Mouse (Mus musculus) cortical plate, adult 2 months (tissue): ENCODE data around the gene Dph3. TPM values are rescaled to one million over a fixed set of nuclear protein-coding genes. Genes with fewer than 3 reads are reported as not detected.

ENCODE experiments used
- H3K27ac ChIP-seq: fragments of 200-500 bp; 2 replicates; pipeline ENCODE4 v1.5.1; 2012; ENCODE audit warnings: low read length, control low read depth, inconsistent platforms; ENCODE audit not compliant: insufficient read depth
- H3K4me1 ChIP-seq: fragments of 200-500 bp; 2 replicates; pipeline ENCODE4 v1.6.1; 2011; ENCODE audit warnings: low read length; ENCODE audit not compliant: control insufficient read depth, insufficient read depth
- H3K4me3 ChIP-seq: fragments of 200-500 bp; 2 replicates; pipeline ENCODE4 v1.5.1; 2011; ENCODE audit warnings: mild to moderate bottlenecking, low read length, control low read depth; ENCODE audit not compliant: insufficient read depth
- CTCF ChIP-seq: fragments of 200-500 bp; IDR thresholded peaks from 2 replicates; pipeline ENCODE4 v1.5.1; 2011; ENCODE audit warnings: mild to moderate bottlenecking, control low read depth, low read length; ENCODE audit not compliant: insufficient read depth; ENCODE audit errors: extremely low read depth
- POLR2A ChIP-seq: fragments of 200-500 bp; IDR thresholded peaks from 2 replicates; pipeline ENCODE4 v1.6.1; 2011; ENCODE audit warnings: mild to moderate bottlenecking, low read length, control low read depth; ENCODE audit not compliant: insufficient read depth; ENCODE audit errors: extremely low read depth
- polyA plus RNA-seq: library from polyadenylated mRNA; depleted of rRNA; stranded (reverse); fragments of >200 nt; gene quantifications from 2 replicates; pipeline ENCODE4 v1.2.3, GENCODE M21; 2012

Gene Dph3
- polyA plus RNA-seq, 1 experiment: 41.9 TPM

DNA sequence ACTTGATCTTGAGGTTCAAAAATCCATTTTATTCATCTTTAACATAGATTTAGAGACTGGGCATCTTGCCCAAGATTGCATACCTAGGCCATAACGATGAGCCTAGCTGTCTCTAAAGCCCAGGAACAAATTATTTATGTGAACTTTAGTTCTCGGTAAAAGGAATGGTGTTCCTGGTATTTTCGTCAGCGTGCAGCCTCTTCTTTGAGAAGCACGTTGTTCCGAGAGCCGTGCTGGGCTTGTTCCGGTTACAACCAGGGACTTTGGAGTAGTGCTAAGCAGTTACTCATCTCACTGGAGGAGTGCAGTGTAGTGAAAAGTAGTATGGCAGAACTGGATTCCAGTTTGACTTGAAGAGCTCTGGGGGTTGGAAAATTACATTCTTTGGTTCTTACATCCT is 697 bp upstream of the Dph3 start:
- Histone ChIP-seq H3K4me1 (peaks cover 3% of the 10 kb centered on the region; the same call in 1 of the 2 replicates), H3K4me3 (peak overlapping the region; percentile 48), H3K27ac (no peak overlapping the region)
- TF ChIP-seq POLR2A (no peak), CTCF (no peak)

DNA sequence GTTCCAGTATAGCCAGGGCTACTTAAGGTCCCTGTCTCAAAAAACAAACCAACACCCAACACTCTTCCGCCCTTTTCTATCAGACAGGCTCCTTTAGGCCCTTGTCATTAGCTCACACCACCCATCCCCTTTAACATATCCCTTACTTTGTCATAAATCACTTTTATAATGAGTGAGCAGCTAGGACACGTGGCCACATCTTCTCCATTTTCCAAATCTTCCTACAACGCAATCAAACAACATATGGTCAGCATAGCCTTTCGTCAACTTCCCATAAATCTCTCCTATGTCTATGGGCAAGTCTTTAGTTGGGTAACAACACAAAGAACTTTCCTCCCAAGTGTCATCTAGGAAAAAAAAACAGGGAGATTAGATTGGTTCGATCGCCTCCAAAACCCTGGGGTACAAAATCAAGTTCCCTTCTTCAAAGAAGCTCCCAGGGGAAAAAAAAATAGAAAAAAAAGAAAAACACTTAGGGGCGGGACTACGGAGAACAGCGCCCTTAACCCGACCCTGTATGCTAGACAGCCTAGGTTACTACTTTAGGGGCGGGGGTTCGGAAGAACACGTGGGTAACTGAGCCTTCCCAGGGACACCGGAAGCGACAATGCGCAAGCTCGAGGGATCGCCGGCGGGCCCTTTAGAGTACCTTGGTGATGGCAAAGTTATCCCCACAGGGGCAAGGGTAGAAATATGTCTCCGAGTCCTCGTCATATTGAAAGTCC is 606 bp downstream of the Dph3 start, which contains the start of gene Oxnad1:
Gene Oxnad1, plus strand, starts transcription at position 614 of the 725 bp plus-strand sequence.
- Histone ChIP-seq H3K4me3 (peak within 1 kb of the TSS; percentile 48), H3K27ac (peak within 1 kb of the TSS; percentile 53), H3K4me1 (peaks cover 3% of the 10 kb centered on the region; the same call in 1 of the 2 replicates)
- no peak for TF ChIP-seq CTCF
- TF ChIP-seq POLR2A: no peak

DNA sequence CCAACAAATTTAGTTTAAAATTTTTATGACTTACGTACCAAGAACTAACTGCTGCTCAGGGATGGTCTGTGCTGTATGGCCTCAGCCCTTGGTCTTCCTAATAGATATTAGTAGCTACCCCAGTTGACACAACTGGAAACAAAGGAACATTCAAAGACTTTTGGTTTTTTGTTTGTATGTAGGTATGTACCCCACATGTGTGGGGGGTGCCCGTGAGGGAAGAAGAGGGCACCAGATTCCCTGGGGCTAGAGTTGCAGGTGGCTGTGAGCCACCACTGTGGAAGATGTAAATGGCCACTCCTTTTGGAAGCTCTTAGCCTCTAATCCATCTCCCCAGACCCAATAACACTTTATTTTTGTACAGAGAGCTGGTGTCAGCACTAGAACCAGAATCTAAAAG is 2.1 kb downstream of the Dph3 start:
- no peak overlapping the region for H3K27ac ChIP-seq
- TF ChIP-seq CTCF: no peak
- no peak for TF ChIP-seq POLR2A
- H3K4me3 ChIP-seq: no peak overlapping the region
- peaks cover 3% of the 10 kb centered on the region; the same call in 1 of the 2 replicates for H3K4me1 ChIP-seq

DNA sequence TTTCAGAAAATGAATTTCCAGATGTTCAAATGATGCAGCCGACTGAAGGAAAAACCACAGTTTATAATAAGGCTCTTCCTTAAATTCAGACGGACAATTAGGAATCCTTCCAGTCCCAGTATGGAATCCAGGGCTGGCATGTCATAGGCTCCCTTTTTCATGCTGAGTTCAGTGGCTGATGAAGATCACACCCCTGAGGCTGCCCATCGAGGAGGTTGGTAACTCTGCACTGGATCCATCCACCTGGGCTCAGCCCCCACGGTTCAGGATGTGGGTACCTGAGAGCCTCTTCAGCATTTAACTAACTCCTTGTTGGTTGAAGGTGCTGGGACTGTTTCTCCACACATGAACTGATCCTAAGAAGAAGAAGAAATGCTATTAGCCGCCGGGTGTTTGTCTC is 2.6 kb downstream of the Dph3 start:
- Histone ChIP-seq H3K4me1 (peaks cover 3% of the 10 kb centered on the region; the same call in 1 of the 2 replicates), H3K4me3 (no peak overlapping the region), H3K27ac (no peak overlapping the region)
- TF ChIP-seq POLR2A (no peak), CTCF (no peak)

DNA sequence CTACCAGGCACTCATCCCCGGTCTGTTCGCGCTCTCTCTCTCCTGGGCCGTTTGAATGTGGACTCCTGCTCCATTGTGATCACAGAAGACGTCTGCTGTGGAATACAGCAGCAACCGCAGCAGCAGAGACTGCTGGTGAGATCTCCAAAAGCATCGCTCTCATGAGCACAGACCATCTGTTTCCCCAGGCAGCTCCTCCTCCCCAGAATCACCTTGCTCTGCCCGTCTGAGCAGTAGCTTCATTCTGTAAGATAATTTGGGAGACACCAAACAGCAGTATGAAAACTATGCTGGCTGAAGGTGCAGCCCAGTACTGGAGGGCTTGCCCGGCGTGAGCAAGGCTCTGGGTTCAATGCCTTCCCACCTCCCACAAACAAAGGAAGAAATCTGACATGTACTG is 4.5 kb downstream of the Dph3 start:
- peaks cover 1% of the 10 kb centered on the region; the same call in 1 of the 2 replicates for H3K4me1 ChIP-seq

GRCm38 (mm10) chr14:32076896-32077575 is 8.5 kb downstream of the Dph3 start:
- TF ChIP-seq CTCF (peak; percentile 98), POLR2A (no peak)
- peaks cover 2% of the 10 kb centered on the region for H3K4me1 ChIP-seq
- no peak overlapping the region for H3K27ac ChIP-seq
- H3K4me3 ChIP-seq: no peak overlapping the region

More for the DNA sequence above, 4.5 kb downstream of the Dph3 start:
- Histone ChIP-seq H3K4me3 (no peak overlapping the region), H3K27ac (no peak overlapping the region)
- TF ChIP-seq POLR2A (no peak), CTCF (no peak)

GRCm38 (mm10) chr14:32073901-32074300 is 11.6 kb downstream of the Dph3 start:
- Histone ChIP-seq H3K27ac (no peak overlapping the region), H3K4me3 (no peak overlapping the region), H3K4me1 (peaks cover 2% of the 10 kb centered on the region)
- no peak for TF ChIP-seq POLR2A
- TF ChIP-seq CTCF: no peak

- Histone ChIP-seq H3K4me3 (no peak overlapping the region), H3K27ac (no peak overlapping the region), H3K4me1 (peaks cover 2% of the 10 kb centered on the region)
- no peak for TF ChIP-seq POLR2A
- no peak for TF ChIP-seq CTCF
Measured at GRCm38 (mm10) chr14:32073211-32073685, 12.3 kb downstream of the Dph3 start.

GRCm38 (mm10) chr14:32072807-32073206 is 12.7 kb downstream of the Dph3 start:
- no peak overlapping the region for H3K4me3 ChIP-seq
- no peak overlapping the region for H3K27ac ChIP-seq
- peaks cover 2% of the 10 kb centered on the region for H3K4me1 ChIP-seq
- TF ChIP-seq POLR2A (no peak), CTCF (no peak)
